Comparison of ENCODE assay signal across 8 mouse cellular contexts in genomic region chr5:105700070-105700851, GRCm38 (mm10). TPM values are rescaled to one million over a fixed set of nuclear protein-coding genes. Genes with fewer than 3 reads are reported as not detected.
DNase-seq lines count a peak whose midpoint lies in the region; ATAC-seq and TF ChIP-seq lines count a peak whose summit lies in the region.

No protein-coding gene starts in this region.

- H3K4me2 ChIP-seq in forebrain, postnatal 0 days (ENCODE audit: low read depth): peak overlapping the region; percentile 86
- H3K4me2 ChIP-seq in lung, embryonic 15.5 days: peak overlapping the region; percentile 85

- no peaks in the 10 kb centered on the region for H3K9me3 ChIP-seq in MEL (replicated peaks; ENCODE audit: insufficient read depth, low read length)
- no peaks in the 10 kb centered on the region for H3K9me3 ChIP-seq in forebrain, postnatal 0 days (ENCODE audit: low read length)
- H3K9me3 ChIP-seq in lung, embryonic 15.5 days: no peaks in the 10 kb centered on the region

- peaks cover 8% of the 10 kb centered on the region for H3K79me2 ChIP-seq in MEL (ENCODE audit: control insufficient read depth, insufficient read depth, low read length, poor library complexity)

- TF ChIP-seq CTCF in MEL (IDR thresholded peaks at IDR 0.05 in 2 of 3, conservative IDR thresholded peaks at IDR 0.05 in 1 of 3; ENCODE audit: control insufficient read depth in 1 of 3, insufficient read depth in 1 of 3, low read depth in 2 of 3, low read length in 3 of 3, poor library complexity in 1 of 3, severe bottlenecking in 1 of 3): no peak
- no peak for TF ChIP-seq CTCF in cerebellum, adult 2 months (IDR thresholded peaks at IDR 0.05; ENCODE audit: borderline replicate concordance, insufficient read depth, low read depth, low read length)
- 0 out of 2 replicates have a peak, but pooled peaks have one; percentile 11 for TF ChIP-seq CTCF in forebrain, postnatal 0 days (IDR thresholded peaks at IDR 0.05; ENCODE audit: low read depth)

- peak; percentile 65 for ATAC-seq in forebrain, postnatal 0 days
- ATAC-seq in lung, embryonic 15.5 days (ENCODE audit: borderline replicate concordance, extremely low read depth, low FRiP score, low TSS enrichment): peak; percentile 75
- ATAC-seq in neutrophil, adult 5-6 weeks (ENCODE audit: extremely low read depth, insufficient number of reproducible peaks, low FRiP score, poor library complexity, severe bottlenecking): peak; percentile 66

- peak in 1 of 2 experiments; percentile 31; a peak in 1 of 4 replicates for TF ChIP-seq EP300 in MEL (IDR thresholded peaks at IDR 0.05; ENCODE audit: low read depth in 1 of 2, low read length in 2 of 2)

- H3K4me1 ChIP-seq in MEL (ENCODE audit: control insufficient read depth in 1 of 2, insufficient read depth in 2 of 2, low read length in 2 of 2): peaks cover 11 to 25% of the 10 kb centered on the region in 2 experiments
- H3K4me1 ChIP-seq in cerebellum, adult 2 months (ENCODE audit: control insufficient read depth, insufficient read depth, low read length): peaks cover 6% of the 10 kb centered on the region; the same call in 1 of the 2 replicates
- peaks cover 19% of the 10 kb centered on the region for H3K4me1 ChIP-seq in forebrain, postnatal 0 days (ENCODE audit: insufficient read depth)
- H3K4me1 ChIP-seq in lung, embryonic 15.5 days: peaks cover 37% of the 10 kb centered on the region

- no peak for TF ChIP-seq RAD21 in MEL (IDR thresholded peaks at IDR 0.05; ENCODE audit: low read depth, low read length)

- H3K9ac ChIP-seq in MEL (ENCODE audit: control insufficient read depth, low read depth, low read length, poor library complexity, severe bottlenecking): peak overlapping the region; percentile 94
- peak overlapping the region; percentile 99 for H3K9ac ChIP-seq in forebrain, postnatal 0 days
- H3K9ac ChIP-seq in lung, embryonic 15.5 days: peak overlapping the region; percentile 81

- intact Hi-C loops in heart, postnatal 36 days (cut with DNase I): loop anchor here (1.0 kb wide), 1 partner anchor 98 kb away; no protein-coding TSS in a partner anchor

- under 1% methylated on average over 101 of the region's 101 CpGs for WGBS in cerebellum, adult 2 months
- WGBS in forebrain, postnatal 0 days: under 1% methylated on average over 85 of the region's 101 CpGs
- under 1% methylated on average over 95 of the region's 101 CpGs for WGBS in lung, embryonic 15.5 days

- peak overlapping the region; percentile 75 to 92 for H3K4me3 ChIP-seq in MEL (ENCODE audit: control insufficient read depth in 1 of 2, insufficient read depth in 1 of 2, low read depth in 2 of 2, low read length in 2 of 2)
- H3K4me3 ChIP-seq in cerebellum, adult 2 months (replicated peaks; ENCODE audit: insufficient read depth, low read depth, low read length): peak overlapping the region; percentile 78
- peak overlapping the region; percentile 98 for H3K4me3 ChIP-seq in forebrain, postnatal 0 days (ENCODE audit: low read depth, low read length)
- H3K4me3 ChIP-seq in lung, embryonic 15.5 days: peak overlapping the region; percentile 81

- DNase-seq in MEL (ENCODE audit: low read depth, low spot score): peak; percentile 93
- DNase-seq in cerebellum, adult 2 months: peak; percentile 75 to 81
- peak; percentile 73 for DNase-seq in forebrain, postnatal 0 days
- peak; percentile 74 to 78 for DNase-seq in heart, postnatal 36 days
- peak; percentile 46 to 54 for DNase-seq in layer of hippocampus, adult 8-10 months (ENCODE audit: low spot score in 2 of 2)
- peak; percentile 81 for DNase-seq in testis, postnatal 14 days (ENCODE audit: low spot score)

- peak; percentile 63 to 65; a peak in 3 of 4 replicates for TF ChIP-seq POLR2A in MEL (IDR thresholded peaks at IDR 0.05; ENCODE audit: control insufficient read depth in 1 of 2, insufficient read depth in 1 of 2, low read depth in 1 of 2, low read length in 2 of 2, poor library complexity in 1 of 2)
- no peak for TF ChIP-seq POLR2A in cerebellum, adult 2 months (IDR thresholded peaks at IDR 0.05; ENCODE audit: borderline replicate concordance, insufficient read depth, low read length)

- peaks cover 0 to 20% of the 10 kb centered on the region in 2 experiments; a peak in 2 of 4 replicates for H3K36me3 ChIP-seq in MEL (ENCODE audit: control insufficient read depth in 1 of 2, insufficient read depth in 2 of 2, low read length in 2 of 2)
- H3K36me3 ChIP-seq in forebrain, postnatal 0 days (ENCODE audit: insufficient read depth): no peaks in the 10 kb centered on the region; the same call in 1 of the 2 replicates
- no peaks in the 10 kb centered on the region for H3K36me3 ChIP-seq in lung, embryonic 15.5 days

- no peaks in the 10 kb centered on the region for H3K27me3 ChIP-seq in MEL (ENCODE audit: control insufficient read depth in 1 of 2, insufficient read depth in 2 of 2, low read length in 2 of 2)
- no peaks in the 10 kb centered on the region for H3K27me3 ChIP-seq in cerebellum, adult 2 months (ENCODE audit: control insufficient read depth, insufficient read depth, low read length)
- no peaks in the 10 kb centered on the region for H3K27me3 ChIP-seq in forebrain, postnatal 0 days (ENCODE audit: insufficient read depth, low read length)
- no peaks in the 10 kb centered on the region; the same call in 1 of the 2 replicates for H3K27me3 ChIP-seq in lung, embryonic 15.5 days

- peak overlapping the region; percentile 78 for H3K27ac ChIP-seq in MEL (ENCODE audit: control insufficient read depth, low read depth, low read length)
- peak overlapping the region; percentile 90 for H3K27ac ChIP-seq in cerebellum, adult 2 months (ENCODE audit: insufficient read depth, low read length)
- peak overlapping the region; percentile 97 for H3K27ac ChIP-seq in forebrain, postnatal 0 days (ENCODE audit: low read depth, low read length)
- H3K27ac ChIP-seq in lung, embryonic 15.5 days: peak overlapping the region; percentile 93

TF ChIP-seq in MEL, 35 proteins besides CTCF, POLR2A, EP300 and RAD21 (continues in another document):
- peak; percentile 68 for TF ChIP-seq SIN3A (IDR thresholded peaks at IDR 0.05; ENCODE audit: low read length)
- TF ChIP-seq BHLHE40 (IDR thresholded peaks at IDR 0.05; ENCODE audit: borderline replicate concordance, low read depth, low read length): no peak
- no peak for TF ChIP-seq RCOR1 (IDR thresholded peaks at IDR 0.05; ENCODE audit: low read depth, low read length)
- peak; percentile 72; the same call in 1 of the 2 replicates for TF ChIP-seq UBTF (IDR thresholded peaks at IDR 0.05; ENCODE audit: borderline replicate concordance, insufficient read depth, low read depth, low read length)
- TF ChIP-seq MAFK (IDR thresholded peaks at IDR 0.05; ENCODE audit: borderline replicate concordance, low read depth, low read length): no peak
- 0 out of 2 replicates have a peak, but pooled peaks have one; percentile 9 for TF ChIP-seq NRF1 (IDR thresholded peaks at IDR 0.05; ENCODE audit: insufficient read depth, low read depth, low read length, poor library complexity, severe bottlenecking)
- no peak for TF ChIP-seq CHD1 (IDR thresholded peaks at IDR 0.05; ENCODE audit: low read depth, low read length)
- no peak for TF ChIP-seq MAX (IDR thresholded peaks at IDR 0.05; ENCODE audit: low read length)
- TF ChIP-seq USF2 (IDR thresholded peaks at IDR 0.05; ENCODE audit: borderline replicate concordance in 1 of 2, insufficient read depth in 1 of 2, low read depth in 1 of 2, low read length in 2 of 2): no peak
- TF ChIP-seq MYB (IDR thresholded peaks at IDR 0.05; ENCODE audit: low read depth, low read length): no peak
- TF ChIP-seq KAT2A (conservative IDR thresholded peaks at IDR 0.05; ENCODE audit: low read depth, low read length): no peak; the same call in 1 of the 2 replicates
- no peak for TF ChIP-seq POLR2AphosphoS2 (IDR thresholded peaks at IDR 0.05; ENCODE audit: low read length)
- TF ChIP-seq ZKSCAN1 (IDR thresholded peaks at IDR 0.05; ENCODE audit: low read depth, low read length): no peak
- TF ChIP-seq MXI1 (IDR thresholded peaks at IDR 0.05; ENCODE audit: low read depth, low read length): peak; percentile 38
- peak; percentile 98 for TF ChIP-seq MAZ (IDR thresholded peaks at IDR 0.05; ENCODE audit: low read depth, low read length)
- peak; percentile 63 for TF ChIP-seq HCFC1 (IDR thresholded peaks at IDR 0.05; ENCODE audit: low read depth, low read length)
- peak; percentile 14 for TF ChIP-seq NELFE (IDR thresholded peaks at IDR 0.05; ENCODE audit: low read depth, low read length)
- peak; percentile 60 for TF ChIP-seq ETS1 (IDR thresholded peaks at IDR 0.05; ENCODE audit: low read depth, low read length)
- peak; percentile 69; the same call in 1 of the 2 replicates for TF ChIP-seq ZMIZ1 (IDR thresholded peaks at IDR 0.05; ENCODE audit: low read depth, low read length)
- 0 out of 2 replicates have a peak, but pooled peaks have one; percentile 29 for TF ChIP-seq E2F4 (IDR thresholded peaks at IDR 0.05; ENCODE audit: borderline replicate concordance, low read depth, low read length)
- TF ChIP-seq SMC3 (IDR thresholded peaks at IDR 0.05; ENCODE audit: low read depth, low read length): peak; percentile 3; the same call in 1 of the 2 replicates
- no peak for TF ChIP-seq MEF2A (IDR thresholded peaks at IDR 0.05; ENCODE audit: extremely low read depth, insufficient replicate concordance, low read depth, low read length, poor library complexity, severe bottlenecking)
- no peak for TF ChIP-seq ZC3H11A (IDR thresholded peaks at IDR 0.05; ENCODE audit: low read depth, low read length)
- no peak for TF ChIP-seq ZNF384 (IDR thresholded peaks at IDR 0.05; ENCODE audit: low read depth, low read length)
- peak; percentile 35; the same call in 1 of the 2 replicates for TF ChIP-seq ELF1 (IDR thresholded peaks at IDR 0.05; ENCODE audit: low read depth, low read length)
- TF ChIP-seq USF1 (IDR thresholded peaks at IDR 0.05; ENCODE audit: low read depth, low read length): no peak
- peak; percentile 62 for TF ChIP-seq TCF12 (IDR thresholded peaks at IDR 0.05; ENCODE audit: low read depth, low read length)
- TF ChIP-seq TAL1 (IDR thresholded peaks at IDR 0.05; ENCODE audit: low read length): no peak

RNA-seq across cellular contexts. Expression of gene Lrrc8d, which starts 0.5 kb away (rescaled TPM):
- 11.4 and 13.3 TPM in 2 replicates for total RNA-seq in MEL (2012; rRNA removed)
- polyA plus RNA-seq in MEL (2012; ENCODE audit: insufficient read depth in 1 of 2, insufficient read length in 2 of 2, low read depth in 1 of 2, low replicate concordance in 2 of 2, missing spikeins in 1 of 2): 100 to 1,000 TPM in 1 of 2 experiments, 10 to 100 TPM in 1; 21.9 to 258 TPM
- polyA plus RNA-seq in cerebellum, adult 2 months (2012; rRNA removed): 14.8 and 16.3 TPM in 2 replicates
- 11.8 and 16.8 TPM in 2 replicates for total RNA-seq in forebrain, postnatal 0 days (2014; rRNA removed)
- polyA plus RNA-seq in forebrain, postnatal 0 days (2015; fragmentation: Nextera tagmentation; extraction: Ambion mirVana): 25.6 and 37.2 TPM in 2 replicates
- total RNA-seq in heart, postnatal 36 days (2021): 1 to 10 TPM; 8.6 to 9.8 TPM
- 10 to 100 TPM; 45.1 to 57.8 (median 50.1) TPM for total RNA-seq in layer of hippocampus, adult 8-10 months (2022)
- 21.0 and 21.2 TPM in 2 replicates for polyA plus RNA-seq in lung, embryonic 15.5 days (2015; fragmentation: Nextera tagmentation; extraction: Ambion mirVana)
- 42.0 and 43.2 TPM in 2 replicates for total RNA-seq in neutrophil, adult 5-6 weeks (2017)

Comparison
In these comparisons a context has a peak if more than half of its experiments do, and no peak if none do; other contexts are left out.
1. Peak in every context shown above with its lines: DNase-seq, ATAC-seq, H3K4me3 ChIP-seq and H3K27ac ChIP-seq.